Mouse (Mus musculus) activated CD4-positive, CD25-positive, alpha-beta regulatory T cell, adult 4 months (primary cell): ENCODE results near the gene Hist1h4f. TPM values are rescaled to one million over a fixed set of nuclear protein-coding genes. Genes with fewer than 3 reads are reported as not detected.

Experiments
- ATAC-seq: one replicate; pipeline ENCODE4 v1.8.0; 2017
- polyA plus RNA-seq, 2 experiments: library from polyadenylated mRNA; unstranded; fragments of 100-300 nt; shearing (Covaris generic); gene quantifications; one replicate each; pipeline ENCODE4 v1.2.1; 2017

Hist1h4f gene
- polyA plus RNA-seq, 2 experiments from 2014 or later: 2.8 TPM; not detected in 1

- no peak for ATAC-seq
Observed at GRCm38 (mm10) chr13:23532262-23533075, 19.0 kb downstream of the Hist1h4f start.

GRCm38 (mm10) chr13:23530901-23531875 is 20.3 kb downstream of the Hist1h4f start, which contains the start of gene Hist1h4h:
Gene Hist1h4h, plus strand, starts transcription at chr13:23531050.
- ATAC-seq: peak; percentile 77

DNA sequence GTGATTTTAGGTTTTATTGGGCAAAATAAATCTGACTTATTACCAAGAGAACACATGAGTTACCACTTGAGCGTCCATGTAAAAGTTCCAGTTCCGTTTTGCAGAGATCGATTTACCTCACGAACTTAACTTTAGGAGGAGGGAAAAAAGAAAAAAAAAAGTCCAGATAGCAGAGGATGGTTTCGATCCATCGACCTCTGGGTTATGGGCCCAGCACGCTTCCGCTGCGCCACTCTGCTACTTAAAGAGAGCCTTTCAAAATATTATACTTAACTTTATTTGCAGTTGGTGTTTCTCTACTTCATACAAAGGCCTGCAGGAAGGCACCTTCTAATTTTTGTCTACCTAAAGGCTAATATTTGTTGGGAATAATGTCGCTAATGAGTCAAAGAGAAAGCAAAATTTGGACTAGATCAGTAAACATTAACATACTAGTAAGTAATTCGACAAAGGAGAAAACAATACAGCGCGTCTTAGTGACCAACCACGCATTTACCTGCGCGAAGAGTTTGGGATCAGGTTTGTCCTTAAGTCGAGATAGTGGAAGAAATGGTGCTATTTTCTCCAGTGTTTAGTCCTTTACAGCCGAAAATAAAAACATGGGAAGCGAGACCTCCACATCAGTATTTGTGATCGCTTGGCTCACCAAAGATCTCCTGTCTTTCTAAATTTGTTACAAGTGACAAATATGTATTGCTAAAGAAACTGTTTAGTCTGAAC is 21.1 kb downstream of the Hist1h4f start:
- ATAC-seq: peak; percentile 5

DNA sequence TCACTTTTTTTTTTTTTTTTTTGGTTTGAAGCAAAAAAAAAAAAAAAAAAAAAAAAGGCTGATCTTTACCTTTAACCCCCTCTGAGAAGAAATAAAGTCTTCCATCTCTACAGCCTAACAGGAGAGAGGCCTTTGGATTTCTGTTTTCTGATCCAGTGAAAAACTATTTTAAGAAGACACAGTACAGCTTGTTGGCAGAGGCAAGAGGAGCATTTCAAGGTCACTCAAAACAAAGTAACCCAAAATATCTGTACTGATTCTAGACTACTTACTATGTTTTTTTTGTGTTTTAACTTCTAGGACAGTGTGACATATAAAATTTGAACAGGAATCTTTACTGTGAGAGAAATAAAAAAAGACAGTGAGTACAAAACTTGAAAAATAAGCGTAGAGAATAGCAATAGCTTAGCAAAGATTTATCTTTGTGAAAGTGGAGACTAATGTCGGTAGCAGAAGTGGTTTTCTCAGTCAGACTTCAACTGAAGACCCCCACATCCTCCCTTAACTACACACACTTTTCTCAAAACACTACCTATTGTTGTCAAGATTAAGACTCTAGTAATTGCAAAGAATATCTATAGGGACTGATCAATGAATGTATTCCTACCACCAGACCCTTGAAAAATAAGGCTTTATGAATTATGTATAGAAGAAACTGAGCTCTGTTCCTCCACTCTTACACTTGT is 21.8 kb downstream of the Hist1h4f start:
- no peak for ATAC-seq

- ATAC-seq: no peak
Observed at GRCm38 (mm10) chr13:23529005-23529404, 22.4 kb downstream of the Hist1h4f start.

DNA sequence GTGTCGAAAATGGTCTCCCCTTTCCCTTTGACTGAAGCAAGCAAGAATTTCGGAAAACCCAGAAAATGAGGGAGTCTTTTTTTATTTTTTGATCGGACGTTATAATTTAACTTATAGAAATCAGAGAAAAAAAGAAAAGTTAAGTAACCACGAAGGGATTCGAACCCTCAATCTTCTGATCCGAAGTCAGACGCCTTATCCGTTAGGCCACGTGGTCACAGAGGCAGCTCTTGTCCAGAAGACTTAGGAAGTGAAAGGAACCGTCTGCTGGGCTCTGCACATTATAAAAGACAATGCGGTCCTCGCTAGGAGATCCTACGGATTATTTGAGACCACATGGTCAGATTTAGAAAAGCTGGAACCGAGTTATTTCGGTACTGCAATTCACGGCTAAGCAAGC is 25.1 kb downstream of the Hist1h4f start:
- no peak for ATAC-seq

DNA sequence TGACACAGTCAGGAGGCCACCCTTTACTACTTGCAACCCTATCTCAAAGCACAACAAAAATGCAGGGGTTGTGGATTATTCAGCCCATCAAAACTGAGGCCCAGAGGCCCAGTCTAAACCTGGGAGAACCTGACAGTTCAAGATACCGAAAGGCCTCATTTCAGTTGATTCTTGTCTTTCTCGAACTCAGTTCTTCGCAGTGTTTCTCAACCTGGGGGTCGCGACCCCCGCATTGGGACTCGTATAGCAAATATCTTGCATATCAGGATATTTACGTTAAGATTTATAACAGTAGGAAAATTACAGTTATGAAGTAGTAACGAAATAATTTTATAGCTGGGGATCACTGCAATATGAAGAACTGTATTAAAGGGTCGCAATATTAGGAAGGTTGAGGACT is 25.5 kb downstream of the Hist1h4f start:
- ATAC-seq: no peak

DNA sequence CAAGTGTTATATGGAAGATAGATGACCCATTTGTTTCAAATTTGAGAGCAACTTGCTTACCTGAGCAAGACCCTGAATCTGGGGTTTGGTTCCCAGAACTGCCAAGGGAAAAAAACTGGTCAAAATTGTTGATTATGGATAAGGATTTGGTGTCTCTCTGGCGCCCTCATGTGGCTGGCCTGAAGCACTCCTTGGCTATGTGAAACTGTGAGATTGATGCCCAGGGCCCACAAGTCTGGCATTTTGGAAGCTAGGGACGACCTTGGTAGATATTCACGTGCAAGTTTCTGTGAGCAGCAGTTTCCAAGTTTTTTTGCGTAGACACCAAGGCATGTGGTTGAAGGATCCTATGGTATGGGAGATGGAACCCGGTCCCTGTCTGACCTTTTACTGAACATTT is 26.8 kb downstream of the Hist1h4f start:
- peak; percentile 48 for ATAC-seq

DNA sequence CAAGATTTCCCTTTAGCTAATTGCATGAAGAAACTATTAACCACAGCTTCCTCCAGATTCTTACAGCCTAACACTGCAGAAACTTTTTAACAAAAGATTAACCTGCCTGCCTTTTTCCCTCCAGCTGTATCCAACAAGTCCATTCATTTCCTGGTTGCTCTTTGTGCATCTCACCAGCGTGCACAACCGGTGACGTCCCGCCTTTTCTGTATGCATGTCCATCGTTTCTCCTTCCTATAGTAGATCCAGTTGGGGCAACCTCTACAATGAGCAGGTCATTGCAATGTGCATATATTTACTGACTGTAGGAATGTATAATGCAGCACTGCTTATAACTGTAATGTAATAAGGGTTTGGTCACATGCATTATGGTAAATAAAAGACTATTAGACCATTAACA is 27.5 kb downstream of the Hist1h4f start:
- no peak for ATAC-seq

GRCm38 (mm10) chr13:23521703-23522102 is 29.7 kb downstream of the Hist1h4f start:
- ATAC-seq: no peak

GRCm38 (mm10) chr13:23519416-23519815 is 32.0 kb downstream of the Hist1h4f start:
- peak; percentile 14 for ATAC-seq

GRCm38 (mm10) chr13:23518885-23519284 is 32.6 kb downstream of the Hist1h4f start:
- peak; percentile 31 for ATAC-seq

GRCm38 (mm10) chr13:23518295-23518603 is 33.2 kb downstream of the Hist1h4f start:
- ATAC-seq: no peak

DNA sequence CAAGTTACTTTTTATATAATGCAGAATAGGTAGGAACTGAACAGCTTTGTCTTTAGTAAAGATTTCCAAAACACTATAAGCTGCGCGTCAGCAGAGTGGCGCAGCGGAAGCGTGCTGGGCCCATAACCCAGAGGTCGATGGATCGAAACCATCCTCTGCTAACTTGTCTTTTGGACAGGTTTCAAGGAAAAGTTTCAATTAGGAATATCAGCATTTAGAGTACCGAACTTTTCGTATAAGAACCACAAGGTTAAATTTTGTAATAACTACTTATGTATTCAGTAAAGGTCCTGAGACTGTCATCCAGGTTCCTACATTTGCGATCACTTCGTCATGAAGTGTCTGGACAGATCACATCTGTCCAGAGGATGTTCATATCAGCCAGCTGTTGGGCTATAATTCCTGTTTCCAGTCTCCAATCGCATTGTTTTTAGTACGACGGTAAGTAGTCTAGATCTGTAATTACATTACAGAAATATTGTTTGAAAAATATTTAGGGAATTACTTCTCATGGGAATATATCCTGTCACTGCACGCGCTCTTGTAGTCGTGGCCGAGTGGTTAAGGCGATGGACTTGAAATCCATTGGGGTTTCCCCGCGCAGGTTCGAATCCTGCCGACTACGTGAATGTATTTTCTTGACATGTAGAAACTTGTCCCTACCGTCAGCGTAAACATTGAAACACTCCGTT is 33.7 kb downstream of the Hist1h4f start:
- peak; percentile 52 for ATAC-seq

DNA sequence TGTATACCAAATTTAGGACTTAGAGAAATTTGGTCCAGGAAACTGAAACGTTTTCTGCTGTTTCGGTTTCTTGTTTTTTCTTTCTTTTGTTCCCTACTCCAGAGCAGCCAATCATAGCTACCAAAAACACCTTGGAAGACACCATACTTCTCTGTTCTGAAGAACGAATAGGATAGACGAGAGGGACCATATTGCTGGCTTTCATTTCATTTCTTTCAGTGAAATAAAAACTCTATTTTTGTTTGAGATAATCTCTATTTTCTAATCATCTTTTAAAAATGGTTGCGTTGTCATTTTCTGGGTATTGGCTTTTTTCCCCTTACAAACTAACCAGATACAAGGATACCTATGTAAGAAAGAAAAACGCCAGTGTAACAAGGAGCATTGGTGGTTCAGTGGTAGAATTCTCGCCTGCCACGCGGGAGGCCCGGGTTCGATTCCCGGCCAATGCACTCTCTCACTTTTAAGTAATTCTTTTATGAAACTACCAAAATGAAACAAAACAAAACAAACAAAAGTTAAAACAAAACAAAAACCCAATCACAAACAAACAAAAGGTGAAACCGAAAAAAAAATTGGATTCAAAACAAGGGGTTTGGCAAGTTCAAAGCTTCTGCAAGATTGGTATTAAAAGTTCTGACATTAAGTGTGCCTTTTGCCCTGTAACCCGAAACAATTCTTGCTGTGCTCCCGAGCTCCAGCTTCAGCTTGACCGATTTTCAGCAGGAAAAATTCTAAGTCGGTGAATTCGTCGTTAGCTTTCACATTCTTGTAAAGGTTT is 34.4 kb downstream of the Hist1h4f start:
- peak; percentile 40 for ATAC-seq

- no peak for ATAC-seq
Observed at GRCm38 (mm10) chr13:23515826-23516620, 35.4 kb downstream of the Hist1h4f start.

DNA sequence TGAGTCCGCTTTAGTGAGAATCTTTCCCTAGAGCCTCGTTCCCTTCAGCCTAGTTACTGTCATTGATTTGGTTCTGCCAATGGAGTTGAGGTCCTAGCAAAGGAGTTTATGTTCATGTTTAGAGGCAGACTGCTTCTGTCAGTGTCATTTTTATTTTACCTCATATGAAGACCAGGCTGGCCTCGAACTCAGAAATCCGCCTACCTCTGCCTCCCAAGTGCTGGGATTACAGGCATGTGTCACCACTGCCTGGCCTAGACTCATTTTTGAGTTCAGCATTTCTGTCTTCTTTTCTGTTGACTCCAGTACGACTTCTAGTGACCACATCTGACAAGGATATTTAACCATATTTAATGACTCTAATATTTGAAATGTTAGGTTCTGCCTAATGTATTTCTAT is 36.2 kb downstream of the Hist1h4f start:
- no peak for ATAC-seq

GRCm38 (mm10) chr13:23513517-23513916 is 37.9 kb downstream of the Hist1h4f start:
- ATAC-seq: no peak

GRCm38 (mm10) chr13:23510127-23510526 is 41.3 kb downstream of the Hist1h4f start:
- ATAC-seq: no peak
